Mouse (Mus musculus): Measurements from ENCODE around the gene Lhx3.

DNA sequence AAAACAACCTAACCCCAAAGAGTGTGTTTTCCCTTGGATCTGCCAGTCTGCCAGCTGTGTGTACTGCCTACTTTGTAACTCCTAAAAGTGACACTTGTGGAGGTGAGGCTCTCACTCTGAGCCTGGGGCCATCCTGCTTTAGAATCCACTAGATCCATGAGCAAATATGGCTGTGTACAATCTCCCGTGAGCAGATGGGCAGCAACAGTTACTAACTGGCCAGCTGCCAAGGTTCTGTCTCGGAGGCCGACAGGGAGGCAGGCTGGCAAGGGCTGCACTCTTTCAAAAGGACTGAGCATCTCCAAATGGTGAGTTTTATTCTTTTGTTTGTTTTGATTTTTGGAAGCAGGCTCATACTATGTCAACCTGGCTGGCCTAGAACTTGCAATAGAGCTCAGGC lies 6.4 kb upstream of the Lhx3 start:
- TF ChIP-seq CTCF (IDR thresholded peaks at IDR 0.05; ENCODE audit: borderline replicate concordance, insufficient read depth, low read length): no peak
- TF ChIP-seq POLR2A (IDR thresholded peaks at IDR 0.05; ENCODE audit: low read depth, low read length): no peak
